Mouse (Mus musculus): Measurements from ENCODE around the gene Ubap2l. TPM values are rescaled to one million over a fixed set of nuclear protein-coding genes. Genes with fewer than 3 reads are reported as not detected.

Gene Ubap2l
- polyA plus RNA-seq, 1 experiment from 2014 or later: 201 TPM

DNA sequence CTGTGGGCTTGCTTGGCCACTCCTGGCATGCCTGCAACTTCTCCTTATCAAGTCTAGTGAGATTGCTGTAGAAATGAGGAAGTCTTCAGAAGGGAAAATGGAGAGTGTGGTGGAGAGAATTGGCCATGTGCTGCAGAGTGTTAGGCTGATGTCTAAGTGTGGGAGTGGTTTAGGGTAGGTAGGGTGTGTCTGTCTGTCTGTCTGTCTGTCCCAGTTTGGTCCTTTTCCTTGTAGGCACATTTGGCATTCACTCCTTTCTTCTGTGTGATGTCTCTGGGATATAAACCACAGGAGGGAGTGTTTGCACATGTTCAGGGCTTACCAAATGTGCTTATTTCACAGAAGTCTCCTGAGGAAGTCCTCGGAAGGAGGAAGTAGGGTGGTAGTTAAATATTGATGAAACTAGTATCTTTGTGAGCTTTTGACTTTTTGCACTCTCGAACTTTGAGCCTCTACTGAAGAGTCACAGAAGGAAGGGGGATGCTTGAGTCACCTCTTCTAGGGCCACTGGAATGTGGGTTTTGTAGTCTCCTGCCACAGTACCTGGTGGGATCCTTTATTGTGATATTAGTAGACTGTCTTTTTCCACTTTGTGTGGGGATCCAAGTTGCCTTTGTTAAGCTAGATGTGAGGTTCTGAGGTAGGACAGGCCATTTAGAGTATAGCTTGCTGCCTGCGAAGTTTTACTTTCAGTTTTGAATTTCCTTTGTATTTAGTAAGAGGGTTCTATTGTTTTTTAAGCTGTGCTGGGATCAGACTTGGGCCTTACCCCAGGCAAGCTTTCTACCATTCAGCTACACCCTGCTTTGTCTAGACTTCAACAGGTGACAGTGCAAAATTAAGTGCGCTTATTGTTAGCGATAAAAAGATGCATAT is 29.2 kb upstream of the Ubap2l start:
- 0 out of 2 replicates have a peak overlapping the region, but pooled peaks have one; percentile 18 for H3K9ac ChIP-seq
- H3K36me3 ChIP-seq: peaks cover 3% of the 10 kb centered on the region
- H3K4me3 ChIP-seq: peak overlapping the region; percentile 88
- WGBS: 83% methylated on average over 5 of the region's 5 CpGs
- no peak overlapping the region for H3K27ac ChIP-seq
- H3K27me3 ChIP-seq: no peaks in the 10 kb centered on the region
- H3K4me1 ChIP-seq: peaks cover 57% of the 10 kb centered on the region
- no peak for ATAC-seq (ENCODE audit: low FRiP score)
- H3K9me3 ChIP-seq (replicated peaks): no peaks in the 10 kb centered on the region
- peak overlapping the region; percentile 89 for H3K4me2 ChIP-seq (replicated peaks)

DNA sequence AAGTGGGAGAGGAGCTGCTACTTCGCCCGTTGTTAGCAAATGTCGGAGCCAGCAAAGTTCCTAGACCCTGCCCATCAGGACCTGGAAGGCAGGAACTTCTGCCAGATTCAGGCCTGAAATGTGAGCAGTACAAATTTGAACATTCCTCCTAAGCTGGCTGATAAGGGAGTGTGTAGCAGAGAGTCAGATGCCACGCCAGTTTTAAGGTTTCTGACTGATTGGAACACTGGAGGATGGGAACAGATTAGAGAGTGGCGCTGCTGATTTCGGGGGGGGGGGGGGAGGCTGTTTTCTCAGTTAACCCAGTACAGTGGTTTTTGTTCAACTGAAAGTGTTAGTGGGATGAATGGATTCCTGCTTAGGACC is 28.1 kb upstream of the Ubap2l start:
- Histone ChIP-seq H3K27me3 (no peaks in the 10 kb centered on the region), H3K4me2 (replicated peaks) (peak overlapping the region; percentile 89), H3K4me1 (peaks cover 57% of the 10 kb centered on the region), H3K9me3 (replicated peaks) (no peaks in the 10 kb centered on the region), H3K9ac (peak overlapping the region; percentile 91), H3K27ac (peak overlapping the region; percentile 95), H3K4me3 (peak overlapping the region; percentile 88), H3K36me3 (no peaks in the 10 kb centered on the region)
- no peak for ATAC-seq (ENCODE audit: low FRiP score)
- 2% methylated on average over 6 of the region's 6 CpGs for WGBS

DNA sequence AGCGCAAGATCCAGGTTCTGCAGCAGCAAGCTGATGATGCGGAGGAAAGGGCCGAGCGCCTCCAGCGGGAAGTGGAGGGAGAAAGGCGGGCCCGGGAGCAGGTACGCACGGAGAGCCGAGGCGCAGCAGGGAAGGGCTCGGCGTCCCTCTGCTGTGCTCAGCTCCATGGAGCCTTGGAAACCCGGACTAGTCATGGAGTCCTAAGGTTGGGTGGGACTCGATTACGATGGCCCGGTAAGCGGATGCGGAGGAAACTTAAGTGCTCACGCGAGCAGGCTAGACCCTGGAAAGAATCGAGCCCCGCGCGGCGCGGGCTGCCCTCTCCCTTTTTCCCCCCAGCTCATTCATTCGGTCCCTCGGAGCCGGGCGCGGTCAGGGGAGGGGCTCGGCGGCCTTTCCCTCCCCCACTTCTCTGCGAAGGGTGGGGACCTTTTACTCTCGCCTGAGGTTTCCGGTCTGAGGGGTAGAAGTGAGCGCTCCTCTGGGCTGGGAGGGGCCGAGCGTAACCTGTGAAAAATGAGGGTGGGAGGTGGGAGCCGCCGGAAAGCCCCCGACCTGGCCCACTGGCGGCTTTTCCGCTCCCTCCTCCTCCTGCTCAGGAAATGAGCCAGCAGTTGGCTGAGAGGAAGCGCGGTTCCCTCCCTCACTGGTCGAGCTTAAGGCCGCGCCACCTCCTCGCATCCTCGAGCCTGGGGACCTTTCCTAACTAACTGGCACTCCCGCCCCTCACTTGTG is 27.5 kb upstream of the Ubap2l start:
- peaks cover 53% of the 10 kb centered on the region for H3K4me1 ChIP-seq
- H3K36me3 ChIP-seq: no peaks in the 10 kb centered on the region
- H3K27ac ChIP-seq: peak overlapping the region; percentile 95
- ATAC-seq (ENCODE audit: low FRiP score): peak; percentile 80
- under 1% methylated on average over 49 of the region's 53 CpGs for WGBS
- H3K9me3 ChIP-seq (replicated peaks): no peaks in the 10 kb centered on the region
- H3K27me3 ChIP-seq: no peaks in the 10 kb centered on the region
- H3K4me2 ChIP-seq (replicated peaks): peak overlapping the region; percentile 89
- peak overlapping the region; percentile 91 for H3K9ac ChIP-seq
- peak overlapping the region; percentile 88 for H3K4me3 ChIP-seq

DNA sequence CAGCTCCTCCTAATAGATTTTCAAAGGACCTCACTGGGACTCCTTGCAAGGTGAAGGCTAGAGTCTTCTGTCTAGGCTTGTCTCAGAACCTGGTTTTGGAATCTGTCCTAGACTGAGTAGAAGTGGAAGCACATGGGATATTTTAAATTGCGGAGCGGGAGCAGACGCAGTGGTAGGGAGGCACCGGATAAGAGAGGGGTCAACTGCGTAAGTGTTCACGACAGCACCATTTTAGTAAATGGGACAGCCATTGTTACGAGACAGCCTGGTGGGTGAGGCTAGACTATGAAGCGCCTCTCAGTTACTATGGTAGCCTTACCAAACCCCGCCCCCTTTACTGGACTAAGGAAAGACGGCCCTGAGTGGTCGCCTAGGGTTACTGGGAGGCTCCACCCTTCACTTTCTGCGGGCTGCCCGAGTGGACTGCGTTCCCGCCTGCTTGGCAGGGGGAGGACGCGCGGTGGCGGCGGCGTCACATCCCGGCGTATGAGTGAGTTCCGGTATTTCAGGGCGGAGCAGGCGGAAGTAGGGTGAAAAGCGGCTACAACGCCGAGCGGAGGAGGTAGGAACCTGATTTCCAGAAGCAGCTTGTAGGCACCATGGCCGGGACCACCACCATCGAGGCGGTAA is 26.8 kb upstream of the Ubap2l start:
- H3K4me3 ChIP-seq: peak overlapping the region; percentile 88
- H3K27me3 ChIP-seq: no peaks in the 10 kb centered on the region
- peak overlapping the region; percentile 95 for H3K27ac ChIP-seq
- WGBS: under 1% methylated on average over 33 of the region's 33 CpGs
- H3K9me3 ChIP-seq (replicated peaks): no peaks in the 10 kb centered on the region
- H3K4me1 ChIP-seq: peaks cover 46% of the 10 kb centered on the region
- peak overlapping the region; percentile 91 for H3K9ac ChIP-seq
- H3K36me3 ChIP-seq: no peaks in the 10 kb centered on the region
- H3K4me2 ChIP-seq (replicated peaks): peak overlapping the region; percentile 89
- peak; percentile 97 for ATAC-seq (ENCODE audit: low FRiP score)

DNA sequence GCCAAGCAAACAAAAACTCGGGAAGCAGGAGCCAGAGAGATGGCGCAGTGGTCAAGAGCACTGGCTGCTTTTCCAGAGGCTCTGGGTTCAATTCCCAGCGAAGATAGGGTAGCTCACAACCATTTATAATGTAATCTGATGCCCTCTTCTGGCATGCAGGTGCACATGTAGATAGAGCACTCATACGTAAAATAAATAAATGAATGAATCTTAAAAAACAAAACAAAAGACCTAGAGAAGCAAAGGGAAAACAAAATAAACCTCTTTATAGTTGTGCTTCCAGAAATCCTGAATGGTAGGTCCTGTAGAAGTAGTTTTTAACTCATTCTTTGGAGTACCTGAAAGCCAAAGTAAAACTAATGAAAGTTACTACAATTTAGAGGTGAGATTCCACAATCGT is 25.8 kb upstream of the Ubap2l start:
- Histone ChIP-seq H3K4me2 (replicated peaks) (no peak overlapping the region), H3K4me3 (no peak overlapping the region), H3K27ac (no peak overlapping the region), H3K9me3 (replicated peaks) (no peaks in the 10 kb centered on the region), H3K36me3 (no peaks in the 10 kb centered on the region), H3K27me3 (no peaks in the 10 kb centered on the region), H3K9ac (no peak overlapping the region), H3K4me1 (peaks cover 36% of the 10 kb centered on the region)
- WGBS: 54% methylated on average over 5 of the region's 5 CpGs
- no peak for ATAC-seq (ENCODE audit: low FRiP score)

DNA sequence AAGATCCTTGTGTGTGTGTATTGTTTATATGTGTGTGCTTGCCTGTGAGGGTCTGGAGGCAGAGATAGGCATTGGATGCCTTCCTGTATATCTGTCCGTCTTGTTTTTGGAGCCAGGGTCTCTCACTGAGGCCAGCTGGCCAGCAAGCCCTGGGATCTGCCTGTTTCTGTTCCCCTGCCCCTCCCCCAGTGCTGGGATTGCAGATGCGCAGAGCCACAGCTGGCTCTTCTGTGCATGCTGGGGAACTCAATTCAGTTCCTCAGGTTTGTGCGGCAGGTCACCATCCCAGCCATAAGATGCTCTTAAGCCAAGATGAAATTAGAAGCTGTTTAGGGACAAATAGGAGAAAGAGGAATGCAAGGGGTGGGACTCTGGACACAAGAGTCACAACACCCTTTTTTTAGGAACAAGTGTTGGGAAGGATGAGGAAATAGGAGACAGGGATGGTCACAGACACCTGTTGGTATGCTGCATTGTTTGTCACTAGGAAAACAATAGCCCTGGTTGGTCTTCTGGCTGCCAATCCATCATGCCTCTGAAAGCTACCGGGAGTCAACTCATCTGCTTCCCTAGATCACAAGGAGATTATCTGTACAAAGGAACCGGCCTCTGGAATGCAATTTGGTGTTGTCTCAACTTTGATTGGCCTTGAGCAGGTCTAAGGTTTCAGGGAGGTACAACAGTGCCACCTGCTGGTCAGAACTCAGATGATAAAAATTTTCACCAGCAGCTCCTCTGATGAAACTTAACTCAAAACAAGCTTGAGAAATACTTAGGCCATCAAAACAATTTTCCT is 24.7 kb upstream of the Ubap2l start:
- no peaks in the 10 kb centered on the region for H3K27me3 ChIP-seq
- H3K36me3 ChIP-seq: no peaks in the 10 kb centered on the region
- H3K27ac ChIP-seq: 0 out of 2 replicates have a peak overlapping the region, but pooled peaks have one; percentile 7
- H3K9me3 ChIP-seq (replicated peaks): no peaks in the 10 kb centered on the region
- peak overlapping the region; percentile 19 for H3K4me2 ChIP-seq (replicated peaks)
- no peak for ATAC-seq (ENCODE audit: low FRiP score)
- no peak overlapping the region for H3K9ac ChIP-seq
- WGBS: 8% methylated on average over 5 of the region's 5 CpGs
- H3K4me1 ChIP-seq: peaks cover 28% of the 10 kb centered on the region
- H3K4me3 ChIP-seq: no peak overlapping the region

DNA sequence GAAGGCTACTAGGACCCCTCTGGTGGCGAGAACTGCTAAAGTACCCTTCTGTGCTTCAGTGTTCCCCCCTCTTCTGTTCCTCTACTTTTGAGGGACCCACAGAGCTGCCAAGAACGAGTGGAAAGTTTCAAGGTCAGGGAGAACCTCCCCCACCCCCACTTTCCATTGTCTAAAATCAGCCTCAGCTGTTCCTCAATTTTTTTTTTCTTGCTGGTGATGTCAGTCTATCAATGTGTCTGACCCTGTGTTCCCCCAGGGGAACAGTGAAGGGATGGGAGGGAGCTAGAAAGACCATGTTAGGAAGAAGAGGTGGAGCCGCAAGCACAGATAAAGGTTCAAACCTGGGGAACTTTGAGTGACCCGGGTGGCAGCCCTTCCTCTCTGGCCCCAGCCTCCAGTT is 19.9 kb upstream of the Ubap2l start, which contains the start of gene Tpm3:
TSS of gene Tpm3 (plus strand) at position 356 of the 400 bp plus-strand sequence.
- Histone ChIP-seq H3K4me1 (peaks cover 5% of the 10 kb centered on the region; the same call in 1 of the 2 replicates), H3K4me2 (replicated peaks) (no peak within 1 kb of the TSS), H3K27me3 (no peaks in the 10 kb centered on the region), H3K4me3 (no peak within 1 kb of the TSS), H3K36me3 (no peaks in the 10 kb centered on the region), H3K9me3 (replicated peaks) (no peaks in the 10 kb centered on the region), H3K9ac (no peak within 1 kb of the TSS), H3K27ac (no peak within 1 kb of the TSS)
- 76% methylated on average over 4 of the region's 4 CpGs for WGBS
- no peak for ATAC-seq (ENCODE audit: low FRiP score)

DNA sequence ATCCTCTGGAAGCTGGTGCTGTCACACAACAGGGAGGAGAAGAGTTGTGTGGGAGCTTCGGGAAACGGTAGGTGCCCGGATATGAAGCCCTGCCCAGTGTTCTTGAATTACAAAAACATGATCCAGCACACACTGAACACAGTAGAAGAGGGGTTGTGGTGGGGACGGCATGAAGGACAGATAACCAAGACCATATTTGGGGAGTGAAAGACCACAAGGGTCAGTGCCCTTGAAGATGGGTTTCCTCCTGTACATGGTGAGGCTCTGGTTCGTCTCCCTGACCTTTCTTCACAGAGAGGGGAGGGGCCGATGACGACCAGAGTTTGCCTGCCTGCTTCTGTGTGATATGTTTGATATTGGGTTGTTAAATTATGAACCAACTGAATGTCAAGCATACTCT is 17.3 kb upstream of the Ubap2l start:
- no peaks in the 10 kb centered on the region for H3K9me3 ChIP-seq (replicated peaks)
- 81% methylated on average over 7 of the region's 7 CpGs for WGBS
- H3K36me3 ChIP-seq: peaks cover 12% of the 10 kb centered on the region
- no peak for ATAC-seq (ENCODE audit: low FRiP score)
- H3K9ac ChIP-seq: no peak overlapping the region
- no peaks in the 10 kb centered on the region for H3K27me3 ChIP-seq
- no peak overlapping the region for H3K4me3 ChIP-seq
- H3K4me1 ChIP-seq: no peaks in the 10 kb centered on the region
- no peak overlapping the region for H3K4me2 ChIP-seq (replicated peaks)
- H3K27ac ChIP-seq: no peak overlapping the region

DNA sequence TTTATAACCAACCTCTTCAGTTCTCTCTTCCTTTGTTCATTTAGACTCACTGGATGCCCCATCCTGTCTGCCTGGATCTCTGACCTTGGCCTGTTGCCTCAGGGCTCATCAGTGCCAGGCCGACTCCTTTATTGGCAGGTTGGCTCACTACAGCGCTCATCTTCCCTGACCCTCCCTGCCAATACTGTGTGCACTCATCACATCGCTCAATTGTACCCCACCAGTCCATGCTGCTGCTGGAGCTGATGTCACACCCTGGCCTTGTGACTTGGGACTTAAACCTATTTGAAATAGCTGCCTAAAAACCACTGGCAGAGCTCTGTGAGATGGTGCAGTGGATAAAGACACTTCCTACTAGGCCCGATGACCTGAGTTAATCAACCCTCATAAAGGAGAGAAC is 15.4 kb upstream of the Ubap2l start:
- Histone ChIP-seq H3K36me3 (peaks cover 22% of the 10 kb centered on the region), H3K9me3 (replicated peaks) (no peaks in the 10 kb centered on the region), H3K27me3 (no peaks in the 10 kb centered on the region), H3K27ac (no peak overlapping the region), H3K4me2 (replicated peaks) (no peak overlapping the region), H3K9ac (no peak overlapping the region), H3K4me1 (no peaks in the 10 kb centered on the region), H3K4me3 (no peak overlapping the region)
- ATAC-seq (ENCODE audit: low FRiP score): no peak
- WGBS: 89% methylated on average over 4 of the region's 4 CpGs

DNA sequence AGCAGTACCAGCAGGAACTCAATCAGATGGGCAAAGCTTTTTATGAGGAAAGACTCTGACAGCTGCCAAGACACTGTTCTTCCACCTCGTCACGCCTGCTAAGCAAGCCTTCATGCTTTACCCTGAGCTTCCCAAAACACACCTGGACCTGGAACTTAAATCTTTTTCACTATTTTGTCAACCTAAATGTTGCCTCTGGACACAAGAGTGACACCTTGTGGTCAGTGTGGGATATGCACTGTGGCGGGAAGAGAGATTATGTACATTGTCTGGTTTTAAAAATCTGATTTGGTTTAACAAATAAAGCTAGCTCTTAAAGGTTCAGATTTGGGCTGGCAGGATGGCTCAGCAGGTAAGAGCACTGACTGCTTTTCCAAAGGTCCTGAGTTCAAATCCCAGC is 13.1 kb upstream of the Ubap2l start:
- Histone ChIP-seq H3K9me3 (replicated peaks) (no peaks in the 10 kb centered on the region), H3K4me2 (replicated peaks) (no peak overlapping the region), H3K9ac (no peak overlapping the region), H3K27me3 (no peaks in the 10 kb centered on the region), H3K27ac (no peak overlapping the region), H3K4me3 (no peak overlapping the region), H3K36me3 (peaks cover 41% of the 10 kb centered on the region), H3K4me1 (no peaks in the 10 kb centered on the region)
- WGBS: 63% methylated on average over 3 of the region's 3 CpGs
- ATAC-seq (ENCODE audit: low FRiP score): no peak

DNA sequence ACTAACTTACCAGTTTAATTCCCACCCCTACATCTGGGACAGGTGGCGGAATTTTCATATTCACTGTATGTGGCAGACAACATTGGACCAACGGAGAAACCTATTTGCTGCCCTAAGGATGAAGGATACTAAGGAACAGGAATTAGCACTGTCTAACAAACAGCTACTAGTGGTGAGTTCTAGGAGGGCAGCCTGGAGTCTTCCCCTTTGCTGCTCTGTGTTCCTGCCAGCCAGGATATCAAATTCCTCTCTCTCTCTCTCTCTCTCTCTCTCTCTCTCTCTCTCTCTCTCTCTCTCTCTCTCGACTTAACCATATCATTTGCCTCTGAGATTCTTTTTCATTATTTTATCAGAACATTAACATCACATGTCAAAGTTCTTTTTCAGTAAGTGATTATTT is 12.0 kb upstream of the Ubap2l start:
- H3K4me1 ChIP-seq: no peaks in the 10 kb centered on the region

More for the DNA sequence above, 12.0 kb upstream of the Ubap2l start:
- H3K9ac ChIP-seq: no peak overlapping the region
- peaks cover 46% of the 10 kb centered on the region for H3K36me3 ChIP-seq
- 82% methylated on average over 3 of the region's 3 CpGs for WGBS
- H3K9me3 ChIP-seq (replicated peaks): no peaks in the 10 kb centered on the region
- H3K4me3 ChIP-seq: no peak overlapping the region
- ATAC-seq (ENCODE audit: low FRiP score): no peak
- H3K4me2 ChIP-seq (replicated peaks): no peak overlapping the region
- H3K27ac ChIP-seq: no peak overlapping the region
- H3K27me3 ChIP-seq: no peaks in the 10 kb centered on the region

Measured in hindbrain, embryonic 12.5 days (tissue).